ENCODE assay signal across 9 mouse cellular contexts in the genomic region with DNA sequence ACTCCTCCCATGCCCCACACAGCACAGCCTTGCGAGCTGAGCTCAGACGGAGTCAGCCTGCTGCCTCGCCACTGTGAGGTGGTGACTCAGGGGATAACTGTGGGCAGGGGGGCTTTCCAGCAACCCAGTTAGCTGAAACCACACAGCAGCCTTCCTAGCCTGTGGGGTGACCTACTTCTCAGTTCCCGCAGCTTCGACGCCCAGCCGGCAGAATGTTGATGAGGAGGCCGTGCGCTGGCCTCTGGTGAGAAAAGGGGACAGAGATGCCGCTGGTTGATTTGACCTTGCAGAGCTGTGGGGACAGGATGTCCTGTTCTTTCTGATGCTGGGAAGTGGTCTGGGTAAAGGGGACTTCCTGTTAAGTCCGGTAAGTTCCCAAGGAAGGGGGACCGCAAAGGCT.
DNase-seq lines count a peak whose midpoint lies in the region; ATAC-seq and TF ChIP-seq lines count a peak whose summit lies in the region.
"Had no signal": no experiment of that assay in that cellular context is flagged by ENCODE, and none has a peak within 500 bp of the region (broad histone marks: within the 10 kb centered on the region; RNA-seq: fewer than 3 reads in every experiment).

No protein-coding gene starts in this region.

- no peak overlapping the region for H3K4me3 ChIP-seq in heart, postnatal 0 days (ENCODE audit: low read depth, low read length)
- no peak overlapping the region for H3K4me3 ChIP-seq in heart, adult 2 months
- no peak overlapping the region for H3K4me3 ChIP-seq in stomach, embryonic 16.5 days (replicated peaks; ENCODE audit: low read length)
- H3K4me3 ChIP-seq in stomach, postnatal 0 days (ENCODE audit: low read depth, low read length), result no peak overlapping the region
- H3K4me3 ChIP-seq in intestine, embryonic 16.5 days (ENCODE audit: low read length), result no peak overlapping the region
- H3K4me3 ChIP-seq in olfactory bulb, adult 2 months (ENCODE audit: insufficient read depth, low read depth, low read length), result no peak overlapping the region
- no peak overlapping the region for H3K4me3 ChIP-seq in forebrain, embryonic 16.5 days (replicated peaks; ENCODE audit: low read length)
- H3K4me3 ChIP-seq: lung, embryonic 15.5 days had no signal

- no peaks in the 10 kb centered on the region for H3K27me3 ChIP-seq in heart, postnatal 0 days (ENCODE audit: control insufficient read depth, insufficient read depth, low read length)
- no peaks in the 10 kb centered on the region for H3K27me3 ChIP-seq in heart, adult 2 months (ENCODE audit: control insufficient read depth, insufficient read depth, low read length)
- no peaks in the 10 kb centered on the region for H3K27me3 ChIP-seq in stomach, embryonic 16.5 days (ENCODE audit: control insufficient read depth, insufficient read depth, low read length)
- no peaks in the 10 kb centered on the region for H3K27me3 ChIP-seq in stomach, postnatal 0 days (ENCODE audit: control insufficient read depth, insufficient read depth, low read length)
- no peaks in the 10 kb centered on the region for H3K27me3 ChIP-seq in intestine, embryonic 16.5 days (replicated peaks; ENCODE audit: control insufficient read depth, insufficient read depth, low read length)
- no peaks in the 10 kb centered on the region for H3K27me3 ChIP-seq in forebrain, embryonic 16.5 days (replicated peaks; ENCODE audit: control insufficient read depth, insufficient read depth, low read length)
- H3K27me3 ChIP-seq: lung, embryonic 15.5 days had no signal

- no peak overlapping the region for H3K27ac ChIP-seq in heart, postnatal 0 days (ENCODE audit: low read depth)
- no peak overlapping the region for H3K27ac ChIP-seq in heart, adult 2 months
- no peak overlapping the region for H3K27ac ChIP-seq in stomach, embryonic 16.5 days (ENCODE audit: low read length)
- no peak overlapping the region for H3K27ac ChIP-seq in stomach, postnatal 0 days (replicated peaks)
- no peak overlapping the region for H3K27ac ChIP-seq in intestine, embryonic 16.5 days (ENCODE audit: low read length)
- peak overlapping the region; percentile 42 for H3K27ac ChIP-seq in olfactory bulb, adult 2 months (ENCODE audit: insufficient read depth, low read depth, low read length)
- H3K27ac ChIP-seq in forebrain, embryonic 16.5 days (ENCODE audit: low read length), result no peak overlapping the region
- H3K27ac ChIP-seq: lung, embryonic 15.5 days had no signal

- intact Hi-C loops in heart, adult 2 months (cut with DNase I), result no loop called here

- H3K9ac ChIP-seq in heart, postnatal 0 days (replicated peaks; ENCODE audit: low read depth, low read length), result no peak overlapping the region
- no peak overlapping the region for H3K9ac ChIP-seq in heart, adult 2 months (ENCODE audit: low read depth, low read length)
- H3K9ac ChIP-seq in stomach, embryonic 16.5 days (ENCODE audit: low read length), result 0 out of 2 replicates have a peak overlapping the region, but pooled peaks have one; percentile 16
- no peak overlapping the region for H3K9ac ChIP-seq in stomach, postnatal 0 days (ENCODE audit: low read length)
- H3K9ac ChIP-seq in intestine, embryonic 16.5 days (ENCODE audit: low read depth, low read length), result no peak overlapping the region
- no peak overlapping the region for H3K9ac ChIP-seq in forebrain, embryonic 16.5 days (replicated peaks; ENCODE audit: low read depth, low read length)
- H3K9ac ChIP-seq: lung, embryonic 15.5 days had no signal

- H3K4me1 ChIP-seq in heart, postnatal 0 days (ENCODE audit: control insufficient read depth, insufficient read depth), result peaks cover 7% of the 10 kb centered on the region
- H3K4me1 ChIP-seq in heart, adult 2 months (ENCODE audit: control insufficient read depth, insufficient read depth, low read length), result no peaks in the 10 kb centered on the region
- no peaks in the 10 kb centered on the region for H3K4me1 ChIP-seq in stomach, embryonic 16.5 days (ENCODE audit: control insufficient read depth, insufficient read depth, low read length)
- H3K4me1 ChIP-seq in stomach, postnatal 0 days (replicated peaks; ENCODE audit: control insufficient read depth, insufficient read depth), result no peaks in the 10 kb centered on the region
- no peaks in the 10 kb centered on the region for H3K4me1 ChIP-seq in intestine, embryonic 16.5 days (ENCODE audit: control insufficient read depth, insufficient read depth, low read length)
- peaks cover 9% of the 10 kb centered on the region for H3K4me1 ChIP-seq in olfactory bulb, adult 2 months (ENCODE audit: control insufficient read depth, insufficient read depth, low read length)
- H3K4me1 ChIP-seq in forebrain, embryonic 16.5 days (replicated peaks; ENCODE audit: control insufficient read depth, insufficient read depth, low read length), result peaks cover 11% of the 10 kb centered on the region

- no peak for DNase-seq in heart, postnatal 0 days (ENCODE audit: low spot score)
- no peak for DNase-seq in heart, adult 2 months
- no peak for DNase-seq in stomach, postnatal 0 days (ENCODE audit: low spot score)
- DNase-seq in kidney, postnatal 4 days, result no peak

- H3K79me2 ChIP-seq in heart, adult 2 months (replicated peaks; ENCODE audit: control insufficient read depth, insufficient read depth, low read length), result no peaks in the 10 kb centered on the region

- 36% methylated on average over 12 of the region's 12 CpGs for WGBS in heart, postnatal 0 days
- 45% methylated on average over 12 of the region's 12 CpGs for WGBS in heart, adult 2 months
- 59% methylated on average over 12 of the region's 12 CpGs for WGBS in stomach, embryonic 16.5 days
- WGBS in stomach, postnatal 0 days, result 67% methylated on average over 12 of the region's 12 CpGs
- WGBS in intestine, embryonic 16.5 days, result 61% methylated on average over 12 of the region's 12 CpGs
- WGBS in olfactory bulb, adult 2 months, result 63% methylated on average over 12 of the region's 12 CpGs
- 72% methylated on average over 12 of the region's 12 CpGs for WGBS in forebrain, embryonic 16.5 days

- H3K4me2 ChIP-seq in heart, postnatal 0 days (ENCODE audit: low read depth, low read length), result no peak overlapping the region
- no peak overlapping the region for H3K4me2 ChIP-seq in stomach, embryonic 16.5 days (ENCODE audit: low read depth, low read length)
- no peak overlapping the region for H3K4me2 ChIP-seq in stomach, postnatal 0 days (replicated peaks; ENCODE audit: low read depth)
- no peak overlapping the region for H3K4me2 ChIP-seq in intestine, embryonic 16.5 days (ENCODE audit: low read depth, low read length)
- H3K4me2 ChIP-seq in forebrain, embryonic 16.5 days (ENCODE audit: low read length), result no peak overlapping the region
- H3K4me2 ChIP-seq: lung, embryonic 15.5 days had no signal

- no peak for TF ChIP-seq POLR2A in heart, adult 2 months (IDR thresholded peaks at IDR 0.05; ENCODE audit: insufficient read depth, low read depth, low read length)
- no peak for TF ChIP-seq POLR2A in olfactory bulb, adult 2 months (IDR thresholded peaks at IDR 0.05; ENCODE audit: insufficient read depth, low read depth, low read length)

- no peaks in the 10 kb centered on the region for H3K36me3 ChIP-seq in heart, postnatal 0 days (replicated peaks; ENCODE audit: control insufficient read depth, insufficient read depth, low read length)
- no peaks in the 10 kb centered on the region for H3K36me3 ChIP-seq in heart, adult 2 months (ENCODE audit: control insufficient read depth, insufficient read depth, low read length)
- H3K36me3 ChIP-seq in stomach, embryonic 16.5 days (ENCODE audit: control insufficient read depth, insufficient read depth, low read length), result no peaks in the 10 kb centered on the region
- no peaks in the 10 kb centered on the region for H3K36me3 ChIP-seq in stomach, postnatal 0 days (ENCODE audit: control insufficient read depth, insufficient read depth, low read length)
- no peaks in the 10 kb centered on the region for H3K36me3 ChIP-seq in intestine, embryonic 16.5 days (ENCODE audit: control insufficient read depth, insufficient read depth, low read length)
- no peaks in the 10 kb centered on the region for H3K36me3 ChIP-seq in forebrain, embryonic 16.5 days (ENCODE audit: control insufficient read depth, insufficient read depth)
- H3K36me3 ChIP-seq: lung, embryonic 15.5 days had no signal

- no peak for TF ChIP-seq CTCF in heart, postnatal 0 days (IDR thresholded peaks at IDR 0.05; ENCODE audit: low read depth)
- TF ChIP-seq CTCF in heart, adult 2 months (IDR thresholded peaks at IDR 0.05), result no peak
- no peak for TF ChIP-seq CTCF in stomach, postnatal 0 days (IDR thresholded peaks at IDR 0.05; ENCODE audit: low read depth)
- TF ChIP-seq CTCF in olfactory bulb, adult 2 months (IDR thresholded peaks at IDR 0.05; ENCODE audit: insufficient read depth, low read depth, low read length), result no peak

- ATAC-seq in heart, postnatal 0 days (ENCODE audit: insufficient read depth, low read depth), result no peak; the same call in 1 of the 2 replicates
- ATAC-seq in stomach, embryonic 16.5 days (ENCODE audit: insufficient read depth, low FRiP score), result no peak
- ATAC-seq in stomach, postnatal 0 days (ENCODE audit: low FRiP score, low TSS enrichment), result no peak
- ATAC-seq in intestine, embryonic 16.5 days, result 0 out of 2 replicates have a peak, but pooled peaks have one; percentile 33
- ATAC-seq in forebrain, embryonic 16.5 days, result no peak

- peak; percentile 73; the same call in 1 of the 2 replicates for TF ChIP-seq EP300 in heart, postnatal 0 days (IDR thresholded peaks at IDR 0.05; ENCODE audit: low read depth)
- TF ChIP-seq EP300 in heart, adult 2 months (IDR thresholded peaks at IDR 0.05; ENCODE audit: insufficient read depth, low read depth, low read length), result no peak
- no peak for TF ChIP-seq EP300 in stomach, postnatal 0 days (optimal IDR thresholded peaks at IDR 0.05)

- no peaks in the 10 kb centered on the region for H3K9me3 ChIP-seq in heart, postnatal 0 days (replicated peaks; ENCODE audit: control insufficient read depth, low read length)
- H3K9me3 ChIP-seq in stomach, embryonic 16.5 days (replicated peaks; ENCODE audit: control insufficient read depth, low read length), result no peaks in the 10 kb centered on the region
- no peaks in the 10 kb centered on the region for H3K9me3 ChIP-seq in stomach, postnatal 0 days (ENCODE audit: control insufficient read depth, low read length)
- H3K9me3 ChIP-seq in intestine, embryonic 16.5 days (ENCODE audit: control insufficient read depth, low read length), result no peaks in the 10 kb centered on the region
- H3K9me3 ChIP-seq in forebrain, embryonic 16.5 days (ENCODE audit: control insufficient read depth, low read length), result no peaks in the 10 kb centered on the region
- H3K9me3 ChIP-seq: lung, embryonic 15.5 days had no signal
